Mouse (Mus musculus) adrenal gland, postnatal 25 days (tissue): ENCODE measurements around the gene Zfp335. TPM values are rescaled to one million over a fixed set of nuclear protein-coding genes. Genes with fewer than 3 reads are reported as not detected.

Experiments
- DNase-seq: peaks from one replicate; pipeline ENCODE4 v3.0.0; 2021; ENCODE audit warnings: mixed read lengths
- long read RNA-seq: library from polyadenylated mRNA; stranded (forward); transcript quantifications from one replicate; pipeline ENCODE4 v2.0.0, GENCODE M21; 2021
- total RNA-seq: library from RNA; stranded (reverse); gene quantifications from 2 replicates; pipeline ENCODE4 v1.2.3, GENCODE M21; 2021

The Zfp335 gene
- 21.2 and 23.9 TPM in 2 replicates for total RNA-seq
- long read RNA-seq, partial matches to known transcripts = 3 of 6 reads
- long read RNA-seq, other reads (novel, unspliced or antisense) = 3 of 6 reads

DNA sequence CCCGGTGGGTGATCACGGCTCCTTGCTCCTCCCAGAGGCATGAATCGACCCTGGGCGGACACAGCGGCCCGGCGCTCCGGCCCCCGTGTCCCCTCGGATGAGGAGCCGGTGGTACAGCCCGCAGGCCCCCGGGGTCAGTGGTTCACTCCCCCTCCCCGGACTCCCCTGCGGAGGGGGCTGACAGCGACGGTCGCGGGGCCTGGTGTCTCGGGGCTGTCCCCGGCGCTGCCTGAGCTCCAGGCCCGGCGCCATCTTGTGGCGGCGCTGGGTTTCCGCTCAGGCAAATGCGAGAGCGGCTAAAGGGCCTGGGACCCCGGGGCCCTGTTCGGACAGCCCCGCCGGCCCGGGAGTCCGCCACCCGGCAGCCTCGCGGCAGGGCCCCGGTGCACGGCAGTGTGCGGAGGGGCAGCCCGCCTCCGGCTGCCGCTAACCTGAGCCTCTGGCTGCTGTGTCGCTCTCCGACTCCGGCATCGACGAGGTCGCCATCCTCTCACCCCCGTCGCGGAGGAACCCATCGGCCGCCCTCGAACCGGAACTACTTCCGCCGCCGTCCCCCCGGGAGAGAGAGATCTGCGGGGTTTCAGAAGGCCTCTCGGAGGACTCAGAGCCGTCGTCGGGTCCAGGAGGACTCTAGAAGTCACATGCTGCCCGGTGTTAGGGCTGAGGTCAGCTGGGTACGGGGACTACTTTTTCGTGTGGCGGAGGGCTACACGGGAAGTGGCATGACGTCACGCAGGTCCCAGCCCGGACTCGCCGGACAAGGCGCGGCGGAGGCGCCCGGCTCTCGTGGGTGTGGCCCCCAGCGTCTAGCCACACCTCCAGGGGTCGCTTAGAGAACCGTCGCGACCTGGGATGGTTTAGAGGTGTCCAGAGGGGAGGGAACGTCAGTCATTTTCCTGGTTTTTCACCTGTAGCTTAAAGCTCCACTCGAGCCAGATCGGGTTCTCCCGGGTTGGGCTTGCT, at the start of gene Zfp335:
Gene Zfp335, minus strand, starts transcription at position 672 of the 963 bp plus-strand sequence.
- DNase-seq = peak; percentile 92

DNA sequence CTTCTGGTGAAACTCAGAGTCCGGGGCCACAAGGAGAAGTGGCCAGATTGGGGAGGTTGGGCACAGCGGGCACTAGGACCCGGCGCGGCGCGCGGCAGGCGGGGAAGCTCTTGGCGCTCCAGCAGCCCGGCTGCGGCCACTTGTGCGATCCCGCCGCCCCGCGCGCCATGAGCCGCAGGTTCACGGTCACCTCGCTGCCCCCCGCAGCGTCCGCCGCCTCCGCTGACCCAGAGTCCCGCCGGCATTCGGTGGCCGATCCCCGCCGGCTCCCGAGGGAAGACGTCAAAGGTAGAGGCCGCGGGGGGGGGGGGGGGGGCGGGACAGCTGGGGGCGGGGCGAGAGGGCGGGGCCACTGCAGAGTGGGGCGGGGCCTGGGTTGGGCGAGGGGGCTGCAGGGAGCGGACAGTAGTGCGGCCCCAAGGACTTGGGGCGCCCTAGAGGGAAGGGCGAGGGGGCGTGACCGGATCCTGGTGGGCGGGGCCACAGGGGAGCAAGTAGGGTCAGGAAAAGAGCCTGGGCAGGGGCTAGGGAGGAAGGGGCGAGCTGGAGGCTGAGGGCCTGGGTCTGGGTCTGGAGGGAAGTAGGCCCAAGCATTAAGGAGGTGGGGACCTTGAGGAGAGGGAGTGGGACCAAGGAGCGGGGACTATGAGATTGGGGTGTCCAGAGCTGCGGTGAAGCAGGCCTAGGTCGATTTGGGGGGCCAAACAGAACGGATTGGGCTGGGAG, 49.3 kb upstream of the Zfp335 start, which contains the start of gene Slc12a5:
Gene Slc12a5, plus strand, starts transcription at position 87 of the 726 bp plus-strand sequence.
- peak; percentile 77 for DNase-seq

DNA sequence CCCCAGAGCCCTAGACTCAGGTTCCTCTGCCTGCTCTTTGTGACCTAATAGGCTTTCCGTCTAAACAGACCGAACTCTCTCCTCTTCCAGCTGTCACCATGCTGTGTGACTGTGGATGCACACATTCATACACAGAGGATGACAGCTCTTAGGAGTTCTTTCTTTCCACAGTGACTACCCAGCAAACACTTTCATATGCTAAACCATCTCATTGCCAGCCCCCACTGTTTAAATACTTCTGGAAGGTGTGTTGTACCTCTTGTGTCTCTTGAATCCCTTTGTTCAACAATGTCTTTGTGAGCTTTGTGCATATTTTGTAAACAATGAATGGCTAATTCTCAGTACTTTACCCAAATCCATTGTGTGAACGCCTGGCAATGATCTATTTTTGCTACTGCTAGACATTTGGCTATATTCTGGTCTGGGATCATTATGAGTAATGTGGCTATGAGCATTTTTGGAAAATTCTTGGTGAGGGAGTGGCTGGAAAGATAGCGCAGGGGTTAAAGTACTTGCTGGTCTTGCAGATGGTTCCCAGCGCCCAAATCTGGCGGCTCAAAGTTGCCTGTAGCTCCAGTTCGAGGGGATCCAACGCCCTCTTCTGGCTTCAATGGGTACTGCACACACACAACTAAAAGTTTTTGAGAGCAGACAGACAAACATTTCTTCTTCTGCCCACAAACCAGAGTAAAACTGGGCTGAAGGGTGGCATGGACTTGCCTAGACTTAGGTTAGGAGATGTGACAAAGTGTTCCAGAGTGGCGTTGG, 46.2 kb upstream of the Zfp335 start:
- DNase-seq = no peak

DNA sequence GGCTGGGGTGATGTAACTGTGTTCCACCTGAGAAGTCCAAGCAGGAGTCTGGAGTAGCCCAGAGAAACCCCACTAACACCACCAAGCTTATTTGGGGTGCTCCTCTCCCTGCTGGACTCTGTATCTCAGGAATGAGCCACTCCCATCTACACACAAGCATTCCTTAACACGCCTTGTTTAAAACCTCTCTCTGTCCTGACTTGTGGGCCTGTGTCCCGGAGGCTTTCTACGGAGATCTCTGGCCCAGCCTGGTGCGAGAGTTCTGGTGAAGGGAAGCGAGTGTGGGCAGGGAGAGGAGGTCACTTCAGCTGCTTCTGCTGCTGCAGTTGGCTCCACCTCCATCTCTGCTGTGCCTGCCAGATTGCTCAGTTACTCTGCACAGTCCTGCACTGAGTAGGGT, 44.6 kb upstream of the Zfp335 start:
- no peak for DNase-seq

DNA sequence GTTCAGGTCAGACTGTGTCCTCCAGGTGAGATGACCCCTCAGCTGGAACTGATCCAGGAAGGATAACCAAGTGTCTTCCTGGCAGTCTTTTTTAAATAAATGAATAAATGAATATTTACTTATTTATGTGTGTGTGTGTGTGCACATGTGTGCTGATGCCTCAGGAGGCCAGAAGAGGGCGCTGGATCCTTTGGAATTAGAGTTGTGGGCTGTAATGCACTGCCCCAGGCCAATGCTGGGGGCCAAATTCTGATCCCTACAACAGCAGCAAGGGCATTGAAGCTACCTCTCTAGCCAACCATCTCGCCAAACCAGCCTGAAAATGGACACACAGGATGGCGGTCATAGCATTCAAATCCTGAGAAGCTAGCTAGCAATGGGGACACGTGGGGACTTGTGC, 44.2 kb upstream of the Zfp335 start:
- no peak for DNase-seq

DNA sequence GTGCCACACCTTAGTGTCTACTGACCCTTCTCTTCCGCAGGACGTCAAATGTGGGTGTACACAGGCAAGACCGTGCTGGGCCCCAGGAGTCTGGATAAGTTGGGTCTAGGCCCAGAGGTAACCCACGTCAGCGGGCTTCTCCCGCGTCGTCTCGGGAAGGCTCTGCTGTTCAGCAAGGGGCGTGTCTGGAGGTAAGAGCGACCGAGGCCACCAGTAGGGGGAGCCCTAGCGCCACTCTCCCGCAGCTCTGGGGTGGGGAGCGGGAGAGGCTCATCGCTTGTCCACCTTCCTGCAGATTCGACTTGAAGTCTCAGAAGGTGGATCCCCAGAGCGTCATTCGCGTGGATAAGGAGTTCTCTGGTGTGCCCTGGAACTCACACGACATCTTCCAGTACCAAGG, 41.7 kb upstream of the Zfp335 start:
- peak; percentile 87 for DNase-seq

DNA sequence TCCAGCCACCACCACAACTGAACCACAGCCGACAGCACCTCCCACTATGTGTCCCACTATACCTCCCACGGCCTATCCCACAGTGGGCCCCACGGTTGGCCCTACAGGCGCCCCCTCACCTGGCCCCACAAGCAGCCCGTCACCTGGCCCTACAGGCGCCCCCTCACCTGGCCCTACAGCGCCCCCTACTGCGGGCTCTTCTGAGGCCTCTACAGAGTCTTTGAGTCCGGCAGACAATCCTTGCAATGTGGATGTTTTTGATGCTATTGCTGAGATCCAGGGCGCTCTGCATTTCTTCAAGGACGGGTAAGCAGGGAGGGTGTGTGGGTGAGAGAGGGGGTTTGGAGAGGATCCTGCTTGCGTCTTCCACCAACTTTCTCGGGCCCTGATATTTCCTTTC, 40.9 kb upstream of the Zfp335 start:
- no peak for DNase-seq

DNA sequence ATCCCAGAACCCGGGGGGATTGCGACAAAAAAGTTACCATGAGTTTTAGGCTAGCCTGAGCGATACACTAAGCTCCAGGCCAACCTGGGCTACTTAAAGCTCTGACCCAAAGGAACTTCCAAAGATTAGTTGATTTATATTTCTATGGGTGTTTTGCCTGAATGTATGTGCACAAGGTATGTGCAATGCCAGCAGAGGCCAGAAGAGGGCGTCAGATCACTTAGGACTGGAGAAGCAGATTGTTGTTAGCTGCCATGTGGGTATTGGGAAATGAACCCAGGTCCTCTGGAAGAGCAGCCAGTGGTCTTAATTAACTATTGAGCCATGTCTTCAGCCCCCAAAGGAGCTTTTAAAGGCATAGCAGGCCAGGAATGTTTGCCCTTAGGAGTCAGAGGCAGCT, 40.2 kb upstream of the Zfp335 start:
- no peak for DNase-seq

DNA sequence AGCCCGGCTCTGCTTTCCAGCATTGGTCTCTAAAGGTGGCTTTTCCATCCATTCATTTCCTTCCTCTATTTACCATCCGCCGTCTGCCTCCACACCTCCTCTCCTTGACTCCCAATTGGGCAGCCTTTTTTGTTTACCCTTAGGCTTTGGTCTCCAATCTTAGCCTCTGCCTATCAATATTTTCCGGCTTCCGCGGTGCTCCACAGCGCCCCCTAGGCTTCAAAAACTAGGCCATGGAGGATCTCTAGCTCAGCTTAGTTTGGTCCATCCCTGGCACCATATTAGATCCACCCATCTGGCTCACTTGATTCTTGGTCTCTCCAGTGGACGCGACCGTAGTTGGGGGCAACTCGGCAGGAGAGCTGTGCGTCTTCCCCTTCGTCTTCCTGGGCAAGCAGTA, 38.9 kb upstream of the Zfp335 start:
- DNase-seq = no peak

DNA sequence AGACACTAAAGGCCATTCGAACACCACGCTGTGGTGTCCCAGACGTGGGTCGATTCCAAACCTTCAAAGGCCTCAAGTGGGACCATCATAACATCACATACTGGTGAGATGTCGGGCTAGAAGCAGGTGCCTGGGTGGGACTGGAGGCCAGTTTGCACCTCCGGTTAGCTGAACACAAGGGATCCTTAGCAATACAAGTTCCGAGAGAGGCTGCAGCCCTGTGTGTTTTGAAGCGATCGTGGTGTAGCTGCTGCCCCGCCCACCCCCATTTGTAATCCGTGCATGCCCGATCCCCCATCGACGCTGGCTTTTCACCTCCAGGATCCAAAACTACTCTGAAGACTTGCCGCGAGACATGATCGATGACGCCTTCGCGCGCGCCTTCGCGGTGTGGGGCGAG, 37.4 kb upstream of the Zfp335 start:
- no peak for DNase-seq

DNA sequence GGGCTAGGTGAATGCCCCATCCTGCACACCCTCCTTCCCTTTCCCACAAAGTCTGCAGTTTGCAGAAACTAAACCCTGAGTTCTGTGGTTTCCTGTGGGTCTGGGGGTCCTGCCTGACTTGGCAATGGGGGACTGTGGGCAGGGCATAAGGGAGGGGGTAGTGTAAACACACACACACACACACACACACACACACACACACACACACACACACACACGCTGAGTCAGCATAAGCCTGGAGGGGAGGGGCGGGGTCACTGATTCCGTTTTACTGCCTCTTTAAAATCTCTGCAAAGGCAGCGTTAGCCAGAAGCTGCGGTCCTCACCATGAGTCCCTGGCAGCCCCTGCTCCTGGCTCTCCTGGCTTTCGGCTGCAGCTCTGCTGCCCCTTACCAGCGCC, 36.4 kb upstream of the Zfp335 start:
- DNase-seq = no peak

DNA sequence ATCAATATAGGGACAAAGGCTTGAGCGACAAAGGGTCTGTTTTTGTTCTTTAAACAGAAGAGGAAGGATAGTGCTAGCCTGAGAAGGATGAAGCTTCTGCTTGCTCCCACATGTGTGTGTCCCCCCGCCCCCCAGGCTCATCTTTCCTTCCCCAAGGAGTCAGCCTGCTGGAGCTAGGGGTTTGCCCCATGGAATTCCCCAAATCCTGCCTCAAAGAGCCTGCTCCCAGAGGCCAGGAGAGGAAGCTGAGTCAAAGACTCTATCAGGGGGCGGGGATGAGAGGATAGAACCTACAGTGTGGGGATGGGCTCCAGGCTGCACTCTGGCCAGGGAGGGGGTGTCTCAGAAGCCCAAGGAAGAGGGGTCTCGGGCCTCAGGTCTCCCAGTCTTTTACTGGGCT, 35.9 kb upstream of the Zfp335 start:
- no peak for DNase-seq

DNA sequence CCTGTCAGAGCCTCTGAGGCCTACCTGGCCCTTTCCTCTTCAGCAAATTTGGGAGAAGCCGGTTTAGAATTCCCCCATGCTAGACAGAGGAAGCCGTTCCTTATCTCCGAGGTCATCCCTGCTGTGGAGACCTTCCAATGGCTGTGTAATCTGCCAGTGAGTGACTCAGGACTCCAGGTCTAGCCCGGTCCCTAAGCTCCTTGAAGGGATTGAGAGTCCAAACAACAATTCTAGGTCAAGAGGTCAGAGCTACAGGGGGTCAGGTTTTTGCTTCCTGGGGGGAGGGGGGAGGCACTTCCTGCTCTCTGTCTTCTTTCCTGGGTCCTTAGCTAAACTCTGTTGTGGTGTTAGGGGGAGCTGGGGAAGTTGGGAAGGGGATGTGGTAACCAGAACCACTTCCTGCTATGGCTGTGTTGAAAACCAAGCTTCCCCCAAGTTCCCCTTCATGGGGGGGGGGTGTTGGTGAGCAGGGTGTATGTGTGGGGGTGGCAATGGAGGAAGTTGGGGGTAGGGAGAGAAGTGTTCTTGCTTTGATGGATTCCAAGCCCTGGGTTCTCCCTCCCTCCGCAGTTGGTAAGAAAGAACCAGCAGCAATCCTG, 31.2 kb upstream of the Zfp335 start:
- no peak for DNase-seq

DNA sequence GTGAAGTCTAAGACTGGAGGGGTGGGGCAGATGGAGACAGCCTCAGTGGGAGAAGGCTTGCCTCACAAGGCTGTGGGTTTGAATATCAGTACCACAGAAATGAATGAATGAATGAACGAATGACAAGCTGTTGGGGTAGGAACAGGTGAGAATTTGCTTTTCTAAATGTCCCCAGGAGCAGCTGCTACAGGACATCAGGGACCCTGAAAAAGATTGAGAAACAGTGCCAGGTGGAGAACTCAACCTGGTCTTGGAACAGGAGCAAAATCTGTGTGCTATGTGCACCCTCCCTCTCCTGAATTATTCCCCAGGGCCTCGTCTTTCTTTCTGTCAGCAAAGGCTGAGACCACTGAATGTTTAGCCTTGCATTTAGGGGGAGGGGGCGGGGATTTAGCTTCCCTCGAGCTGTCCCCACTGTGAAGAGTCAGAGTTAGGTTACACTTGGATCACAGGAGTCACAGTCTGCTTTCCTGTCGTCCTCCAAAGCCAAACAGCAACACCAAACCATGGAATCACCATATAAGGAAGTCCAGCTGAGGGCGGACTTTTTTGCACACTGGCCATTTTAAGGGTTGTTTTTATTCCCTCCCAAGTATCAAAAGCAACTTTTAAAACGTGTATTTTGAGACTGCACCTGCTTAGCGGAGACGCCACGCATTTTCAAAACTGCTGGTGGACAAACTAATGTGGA, 28.7 kb upstream of the Zfp335 start, which contains the start of gene Mmp9:
Gene Mmp9, plus strand, starts transcription at position 641 of the 691 bp plus-strand sequence.
- no peak for DNase-seq

DNA sequence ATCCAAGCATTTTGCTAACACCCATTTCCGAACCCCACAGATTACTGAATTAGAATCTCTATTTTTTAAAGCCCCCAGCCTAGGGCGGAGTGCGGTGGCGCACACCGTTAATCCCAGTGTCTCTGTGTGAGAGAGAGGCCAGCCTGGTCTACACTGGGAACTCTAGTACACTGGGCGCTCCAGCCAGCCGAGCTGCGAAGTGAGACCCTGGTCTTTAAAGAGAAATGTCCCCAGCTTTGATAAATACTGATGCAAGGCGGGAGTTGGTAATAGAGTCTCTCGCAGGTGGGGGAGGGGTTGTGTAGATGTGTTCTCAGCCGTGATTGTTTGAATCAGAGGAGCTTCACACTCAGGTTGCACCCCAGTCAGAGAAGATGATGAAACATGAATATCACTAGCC, 27.5 kb upstream of the Zfp335 start:
- no peak for DNase-seq

DNA sequence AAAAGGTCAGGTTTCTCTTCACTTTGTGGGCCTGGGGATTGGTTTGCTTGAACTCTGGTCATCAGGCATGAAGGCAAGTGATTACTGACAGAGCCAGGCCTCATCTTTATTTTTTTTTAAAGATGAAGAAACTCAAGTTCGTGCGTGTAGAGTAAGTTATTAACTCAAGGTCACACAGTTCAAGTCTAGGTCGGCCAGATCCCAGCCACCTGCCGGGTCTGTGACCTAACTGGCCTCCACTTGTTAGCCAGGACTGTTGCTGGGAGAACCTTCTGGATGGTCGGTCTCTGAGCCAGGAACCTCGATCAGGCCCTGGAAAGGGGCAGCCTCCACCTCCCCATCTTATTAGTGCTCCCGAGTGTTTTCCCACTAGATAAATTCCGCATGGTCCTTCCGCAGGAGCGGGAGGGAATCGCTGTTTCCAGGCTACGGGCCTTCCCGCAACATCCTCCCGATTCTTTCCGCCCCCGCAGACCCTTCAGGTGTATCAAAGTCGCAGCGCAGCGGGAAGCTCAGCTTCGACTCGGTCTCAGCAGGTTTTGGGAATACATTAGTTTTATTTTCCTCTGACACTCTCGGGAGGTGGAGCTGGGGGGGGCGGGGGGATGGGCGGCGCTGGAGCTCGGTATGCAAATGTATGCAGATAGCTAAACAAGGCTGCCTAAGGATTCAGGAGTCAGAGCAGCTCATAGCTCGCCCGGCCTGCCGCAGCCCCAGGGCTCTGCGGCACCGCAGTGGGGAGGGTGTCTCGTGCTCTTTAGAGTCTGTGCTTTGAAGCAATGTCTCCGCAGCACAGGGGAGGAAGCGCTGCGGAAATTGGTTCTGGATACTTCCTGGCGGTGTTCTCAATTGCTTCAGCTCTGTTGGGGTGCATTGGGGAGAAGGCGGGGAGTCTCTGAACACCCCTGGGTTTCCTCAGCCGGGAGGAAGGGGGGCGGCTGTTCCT, 26.9 kb upstream of the Zfp335 start:
- peak; percentile 35 for DNase-seq

DNA sequence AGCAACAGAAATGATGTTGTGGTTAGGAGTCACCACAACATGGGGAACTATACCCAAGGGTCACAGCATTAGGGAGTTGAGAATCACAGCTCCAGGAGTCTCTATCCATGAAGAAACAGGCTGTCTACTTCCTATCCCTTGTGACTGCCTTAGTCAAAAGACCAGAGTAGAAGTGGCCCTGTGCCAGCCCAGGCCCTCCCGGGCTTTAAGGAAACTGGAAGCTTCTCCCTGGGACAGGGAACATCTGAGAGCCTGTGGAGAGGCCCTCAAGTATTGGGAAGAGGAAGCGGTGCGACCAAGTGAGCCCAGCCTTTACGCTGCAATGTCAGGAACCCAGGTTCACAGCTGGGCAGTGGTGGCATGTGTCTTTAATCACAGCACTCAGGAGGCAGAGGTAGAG, 24.4 kb upstream of the Zfp335 start:
- no peak for DNase-seq

DNA sequence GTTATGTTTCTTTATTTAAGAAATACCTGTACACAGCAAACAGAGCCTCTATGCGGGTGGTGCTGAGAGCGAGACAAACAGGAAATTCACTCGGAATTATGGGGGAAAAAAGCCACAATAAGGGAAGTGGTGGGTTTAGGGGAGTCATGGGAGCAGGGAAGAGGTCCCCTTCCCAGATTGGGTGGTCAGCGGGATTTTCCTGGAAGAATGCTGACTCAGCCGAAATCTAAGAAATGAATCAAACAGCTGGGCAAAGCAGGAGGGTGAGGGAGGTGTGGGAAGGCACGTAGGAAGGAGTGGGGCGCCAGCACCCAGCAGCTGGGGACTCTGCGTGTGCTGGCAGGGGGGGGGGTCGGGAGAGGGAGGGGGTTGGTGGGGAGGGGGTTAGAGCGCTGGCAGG, 22.0 kb upstream of the Zfp335 start:
- no peak for DNase-seq

DNA sequence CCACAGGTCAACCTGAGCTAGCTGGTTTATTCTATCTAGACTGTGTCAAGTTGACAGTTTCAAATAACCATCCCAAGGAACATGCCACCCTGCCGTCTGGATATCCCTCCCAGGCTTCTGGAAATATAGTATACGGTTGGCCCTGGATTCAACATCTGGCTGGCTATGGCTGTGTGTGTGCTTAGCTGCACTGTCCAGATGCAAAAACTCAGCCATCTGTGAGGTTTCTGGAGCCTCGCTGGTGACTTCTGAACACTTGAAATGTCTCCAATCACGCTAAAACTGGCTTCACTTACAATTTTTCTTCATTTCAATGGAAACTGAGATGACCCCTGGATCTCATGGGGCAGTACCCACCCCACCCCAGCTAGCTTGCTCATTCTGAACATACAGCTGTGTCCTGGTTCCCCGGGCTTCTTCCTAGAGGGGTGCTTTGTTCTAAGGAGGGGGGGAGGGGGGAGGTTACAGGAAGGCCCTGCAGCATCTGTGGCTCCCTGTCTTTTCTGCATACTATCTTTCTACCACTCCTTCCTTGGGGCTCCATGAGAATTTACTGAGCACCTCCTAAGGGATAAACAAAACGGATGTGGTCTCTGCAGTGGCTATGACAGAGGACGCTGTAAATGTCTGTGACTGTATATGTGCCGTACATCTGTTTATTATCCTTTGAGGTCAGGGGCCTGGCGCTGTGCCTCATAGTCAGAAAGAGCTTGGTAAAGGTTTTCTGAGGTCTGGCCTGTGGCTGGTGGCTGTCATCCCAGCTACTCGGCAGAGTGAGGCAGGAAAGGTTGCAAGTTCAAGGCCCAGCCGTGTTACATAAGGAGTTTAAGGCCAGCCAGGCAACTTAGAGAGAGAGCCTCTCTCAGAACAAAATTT, 19.4 kb upstream of the Zfp335 start:
- no peak for DNase-seq
